Comparison of ENCODE assay signal across 20 mouse cellular contexts in the genomic region with DNA sequence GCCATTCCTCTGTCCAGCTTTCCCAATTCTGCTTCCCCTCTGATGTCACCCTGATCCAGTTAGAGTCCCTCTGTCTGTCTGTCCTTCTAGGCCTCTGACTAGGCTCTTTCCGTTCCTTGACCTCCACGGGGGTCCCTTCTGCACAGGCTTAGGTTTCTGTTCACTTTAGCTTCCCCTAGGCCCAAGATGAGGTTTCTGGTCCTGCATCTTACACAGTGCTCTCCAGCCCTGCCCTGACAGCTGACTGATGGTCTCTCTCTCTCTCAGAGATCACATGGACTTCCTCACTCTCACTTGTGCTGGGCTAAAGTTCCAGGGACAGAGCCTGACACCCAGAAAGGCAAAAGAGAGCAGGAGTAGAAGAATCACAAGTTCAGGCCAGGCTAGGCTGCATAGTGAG. TPM values are rescaled to one million over a fixed set of nuclear protein-coding genes. Genes with fewer than 3 reads are reported as not detected.
A peak's percentile ranks its signal among the peaks of the same experiment; 100 is the strongest.
DNase-seq lines count a peak whose midpoint lies in the region; ATAC-seq and TF ChIP-seq lines count a peak whose summit lies in the region.
"Had no signal": no experiment of that assay in that cellular context is flagged by ENCODE, and none has a peak within 500 bp of the region (broad histone marks: within the 10 kb centered on the region; RNA-seq: fewer than 3 reads in every experiment).

No protein-coding gene starts in this region.

- peaks cover 19% of the 10 kb centered on the region for H3K4me1 ChIP-seq in cerebellum, adult 2 months (ENCODE audit: control insufficient read depth, insufficient read depth, low read length)
- 0 out of 2 replicates have a peak, but pooled peaks cover 4% of the 10 kb centered on the region for H3K4me1 ChIP-seq in hindbrain, embryonic 12.5 days
- H3K4me1 ChIP-seq in hindbrain, embryonic 13.5 days (replicated peaks): 0 out of 2 replicates have a peak, but pooled peaks cover 3% of the 10 kb centered on the region
- peaks cover 4% of the 10 kb centered on the region; the same call in 1 of the 2 replicates for H3K4me1 ChIP-seq in lung, embryonic 14.5 days (ENCODE audit: insufficient read depth)
- H3K4me1 ChIP-seq: forebrain, embryonic 10.5 days; limb, embryonic 15.5 days; midbrain, embryonic 10.5 days; neural tube, embryonic 12.5 days had no signal

- 53% methylated on average over 2 of the region's 2 CpGs for WGBS in cerebellum, adult 2 months
- 74% methylated on average over 2 of the region's 2 CpGs for WGBS in hindbrain, embryonic 12.5 days
- WGBS in hindbrain, embryonic 13.5 days: 65% methylated on average over 2 of the region's 2 CpGs
- WGBS in lung, embryonic 14.5 days: 83% methylated on average over 2 of the region's 2 CpGs

- no peaks in the 10 kb centered on the region for H3K9me3 ChIP-seq in hindbrain, embryonic 12.5 days (replicated peaks)
- H3K9me3 ChIP-seq in hindbrain, embryonic 13.5 days: no peaks in the 10 kb centered on the region
- H3K9me3 ChIP-seq in lung, embryonic 14.5 days (ENCODE audit: low read depth, low read length): no peaks in the 10 kb centered on the region
- H3K9me3 ChIP-seq: embryonic facial prominence, embryonic 15.5 days; forebrain, embryonic 10.5 days; limb, embryonic 15.5 days; midbrain, embryonic 10.5 days; neural tube, embryonic 12.5 days had no signal

- H3K36me3 ChIP-seq in hindbrain, embryonic 12.5 days: no peaks in the 10 kb centered on the region
- H3K36me3 ChIP-seq in hindbrain, embryonic 13.5 days: no peaks in the 10 kb centered on the region
- H3K36me3 ChIP-seq in lung, embryonic 14.5 days (ENCODE audit: insufficient read depth): no peaks in the 10 kb centered on the region
- H3K36me3 ChIP-seq: embryonic facial prominence, embryonic 15.5 days; forebrain, embryonic 10.5 days; limb, embryonic 15.5 days; midbrain, embryonic 10.5 days; neural tube, embryonic 12.5 days had no signal

- no peak for ATAC-seq in hindbrain, embryonic 12.5 days (ENCODE audit: low FRiP score)
- no peak for ATAC-seq in hindbrain, embryonic 13.5 days (ENCODE audit: low FRiP score)
- ATAC-seq in lung, embryonic 14.5 days (ENCODE audit: insufficient read depth): no peak

- TF ChIP-seq CTCF in cerebellum, adult 2 months (IDR thresholded peaks at IDR 0.05; ENCODE audit: borderline replicate concordance, insufficient read depth, low read depth, low read length): no peak
- no peak for TF ChIP-seq CTCF in lung, embryonic 14.5 days (IDR thresholded peaks at IDR 0.05; ENCODE audit: low read depth)

- no peaks in the 10 kb centered on the region for H3K27me3 ChIP-seq in cerebellum, adult 2 months (ENCODE audit: control insufficient read depth, insufficient read depth, low read length)
- no peaks in the 10 kb centered on the region for H3K27me3 ChIP-seq in hindbrain, embryonic 12.5 days
- no peaks in the 10 kb centered on the region for H3K27me3 ChIP-seq in hindbrain, embryonic 13.5 days
- H3K27me3 ChIP-seq in lung, embryonic 14.5 days (ENCODE audit: insufficient read depth, low read length): no peaks in the 10 kb centered on the region
- H3K27me3 ChIP-seq: CH12.LX; embryonic facial prominence, embryonic 15.5 days; limb, embryonic 15.5 days; neural tube, embryonic 12.5 days had no signal

- no peak overlapping the region for H3K4me3 ChIP-seq in cerebellum, adult 2 months (replicated peaks; ENCODE audit: insufficient read depth, low read depth, low read length)
- H3K4me3 ChIP-seq in hindbrain, embryonic 12.5 days: no peak overlapping the region
- H3K4me3 ChIP-seq in hindbrain, embryonic 13.5 days: no peak overlapping the region
- H3K4me3 ChIP-seq in lung, embryonic 14.5 days (ENCODE audit: low read depth, low read length): no peak overlapping the region
- H3K4me3 ChIP-seq: embryonic facial prominence, embryonic 15.5 days; forebrain, embryonic 10.5 days; limb, embryonic 15.5 days; midbrain, embryonic 10.5 days; neural tube, embryonic 12.5 days had no signal

- no peak for TF ChIP-seq POLR2A in cerebellum, adult 2 months (IDR thresholded peaks at IDR 0.05; ENCODE audit: borderline replicate concordance, insufficient read depth, low read length)

- peak overlapping the region; percentile 53; the same call in 1 of the 2 replicates for H3K27ac ChIP-seq in cerebellum, adult 2 months (ENCODE audit: insufficient read depth, low read length)
- H3K27ac ChIP-seq in hindbrain, embryonic 12.5 days: no peak overlapping the region
- no peak overlapping the region for H3K27ac ChIP-seq in hindbrain, embryonic 13.5 days
- H3K27ac ChIP-seq in lung, embryonic 14.5 days (ENCODE audit: low read depth): 0 out of 2 replicates have a peak overlapping the region, but pooled peaks have one; percentile 13
- H3K27ac ChIP-seq: embryonic facial prominence, embryonic 15.5 days; forebrain, embryonic 10.5 days; limb, embryonic 15.5 days; midbrain, embryonic 10.5 days; neural tube, embryonic 12.5 days had no signal

- peak in 1 of 2 experiments; percentile 22 for DNase-seq in cerebellum, adult 2 months
- no peak for DNase-seq in cerebellum, adult 9-11 months
- no peak for DNase-seq in lung, embryonic 14.5 days
- DNase-seq in lung, postnatal 10 days: no peak
- peak; percentile 60 for DNase-seq in A20 (ENCODE audit: low read depth, low spot score)
- no peak for DNase-seq in adrenal gland, adult 8-10 months
- DNase-seq: embryo, embryonic 11 days; kidney, adult 11 months; right cerebral cortex, postnatal 14 days had no signal

- H3K9ac ChIP-seq in hindbrain, embryonic 12.5 days: 0 out of 2 replicates have a peak overlapping the region, but pooled peaks have one; percentile 1
- H3K9ac ChIP-seq in hindbrain, embryonic 13.5 days: no peak overlapping the region
- H3K9ac ChIP-seq in lung, embryonic 14.5 days: no peak overlapping the region
- H3K9ac ChIP-seq: embryonic facial prominence, embryonic 15.5 days; limb, embryonic 15.5 days; neural tube, embryonic 12.5 days had no signal

- H3K4me2 ChIP-seq in hindbrain, embryonic 12.5 days (replicated peaks): no peak overlapping the region
- no peak overlapping the region for H3K4me2 ChIP-seq in hindbrain, embryonic 13.5 days
- no peak overlapping the region for H3K4me2 ChIP-seq in lung, embryonic 14.5 days
- H3K4me2 ChIP-seq: embryonic facial prominence, embryonic 15.5 days; limb, embryonic 15.5 days; neural tube, embryonic 12.5 days had no signal

RNA-seq across cellular contexts. Expression of a gene that starts 10.6 kb away (rescaled TPM):
- 0.06 and 0.08 TPM in 2 replicates for polyA plus RNA-seq in cerebellum, adult 2 months (2012; rRNA removed)
- polyA plus RNA-seq in hindbrain, embryonic 12.5 days (2016; fragmentation: Nextera tagmentation; extraction: Ambion mirVana): not detected in 2 replicates
- 0.06 and 0.10 TPM in 2 replicates for polyA plus RNA-seq in hindbrain, embryonic 13.5 days (2015; fragmentation: Nextera tagmentation; extraction: Ambion mirVana)
- 0.45 and 0.60 TPM in 2 replicates for polyA plus RNA-seq in lung, embryonic 14.5 days (2014; fragmentation: Nextera tagmentation; extraction: Ambion mirVana)
- total RNA-seq in adrenal gland, adult 8-10 months (2022): under 1 TPM in 2 of 4 experiments, not detected in 2; 0.35 to 0.78 TPM
- total RNA-seq: adrenal gland, postnatal 14 days; CH12.LX; heart, adult 8-10 months; left cerebral cortex, postnatal 10 days had no signal
- polyA plus RNA-seq: forebrain, embryonic 10.5 days; midbrain, embryonic 10.5 days; neural tube, embryonic 12.5 days had no signal

RNA-seq across cellular contexts. Expression of a gene that starts 17.1 kb away (rescaled TPM):
- 125 and 129 TPM in 2 replicates for polyA plus RNA-seq in cerebellum, adult 2 months (2012; rRNA removed)
- polyA plus RNA-seq in hindbrain, embryonic 12.5 days (2016; fragmentation: Nextera tagmentation; extraction: Ambion mirVana): 0.35 and 0.44 TPM in 2 replicates
- 0.17 and 0.26 TPM in 2 replicates for polyA plus RNA-seq in hindbrain, embryonic 13.5 days (2015; fragmentation: Nextera tagmentation; extraction: Ambion mirVana)
- 3.1 and 3.6 TPM in 2 replicates for polyA plus RNA-seq in lung, embryonic 14.5 days (2014; fragmentation: Nextera tagmentation; extraction: Ambion mirVana)
- total RNA-seq in adrenal gland, adult 8-10 months (2022): 1 to 10 TPM in 2 of 4 experiments, under 1 TPM in 2; 0.49 to 8.0 (median 4.0) TPM
- total RNA-seq: CH12.LX had no signal
- polyA plus RNA-seq: forebrain, embryonic 10.5 days; midbrain, embryonic 10.5 days had no signal

Comparison
In these comparisons a context has a peak if more than half of its experiments do, and no peak if none do; other contexts are left out.
1. H3K27ac ChIP-seq: peak in cerebellum, adult 2 months (single experiment) and lung, embryonic 14.5 days (single experiment); none in hindbrain, embryonic 12.5 days (single experiment) and hindbrain, embryonic 13.5 days (single experiment).
2. RNA of a gene that starts 17.1 kb away (polyA plus RNA-seq): 125 to 129 TPM in cerebellum, adult 2 months; 3.1 to 3.6 TPM in lung, embryonic 14.5 days, 0.35 to 0.44 TPM in hindbrain, embryonic 12.5 days and 0.17 to 0.26 TPM in hindbrain, embryonic 13.5 days; every median in the first group is over 10 times any median in the second.